Mouse (Mus musculus): ENCODE measurements around the gene Kpnb1.
"Not testable (repeated sequence)": the region's sequence is repeated elsewhere in the genome, so short reads cannot be mapped to it uniquely, and the experiment has no call there.

The Kpnb1 gene

DNA sequence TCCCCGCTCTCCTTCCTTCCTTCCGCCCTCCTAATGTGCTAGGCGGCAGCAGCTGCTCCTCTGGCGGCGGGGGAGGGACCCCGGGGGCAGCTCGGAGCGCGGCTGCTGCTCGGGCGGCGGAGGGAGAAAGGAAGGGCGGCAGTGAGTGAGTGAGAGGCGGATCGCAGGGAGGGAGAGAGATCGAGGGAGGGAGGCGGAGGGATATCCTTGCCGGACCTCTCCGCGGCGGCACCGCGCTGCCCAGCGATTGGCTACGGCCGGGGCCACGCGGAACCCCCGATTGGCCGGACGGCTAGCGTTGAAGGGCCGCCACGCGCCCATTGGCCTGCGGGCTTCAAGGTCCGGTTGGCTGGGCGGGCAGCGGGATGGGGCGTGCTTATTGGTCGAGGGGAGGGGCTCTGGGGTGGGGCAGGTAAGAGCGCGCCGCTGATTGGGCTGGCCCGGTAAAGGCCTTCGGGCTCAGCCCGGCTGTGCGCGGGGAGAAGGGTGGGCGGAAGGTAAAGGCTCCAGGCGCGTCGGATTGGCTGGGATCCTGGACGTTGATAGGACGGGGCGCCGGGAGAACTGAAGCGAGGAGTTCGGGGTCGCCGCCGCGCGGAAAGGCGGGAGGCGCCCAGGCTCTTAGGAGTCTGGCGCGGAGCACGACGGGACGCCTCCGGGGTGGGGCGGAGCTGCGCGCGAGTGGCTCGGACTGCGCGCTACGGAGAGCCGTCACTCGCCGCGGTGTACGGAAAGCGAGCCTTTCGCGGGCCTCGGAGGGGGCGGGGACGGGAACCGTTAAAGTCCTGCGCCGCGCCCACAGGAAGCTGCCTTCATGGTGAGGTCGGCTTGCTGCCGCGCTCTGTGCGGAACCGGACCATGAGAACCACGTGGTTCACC, at the start of gene Kpnb1:
TSS of gene Kpnb1 (minus strand) at position 118 of the 879 bp plus-strand sequence.
- peak; percentile 96 to 97 for DNase-seq

DNA sequence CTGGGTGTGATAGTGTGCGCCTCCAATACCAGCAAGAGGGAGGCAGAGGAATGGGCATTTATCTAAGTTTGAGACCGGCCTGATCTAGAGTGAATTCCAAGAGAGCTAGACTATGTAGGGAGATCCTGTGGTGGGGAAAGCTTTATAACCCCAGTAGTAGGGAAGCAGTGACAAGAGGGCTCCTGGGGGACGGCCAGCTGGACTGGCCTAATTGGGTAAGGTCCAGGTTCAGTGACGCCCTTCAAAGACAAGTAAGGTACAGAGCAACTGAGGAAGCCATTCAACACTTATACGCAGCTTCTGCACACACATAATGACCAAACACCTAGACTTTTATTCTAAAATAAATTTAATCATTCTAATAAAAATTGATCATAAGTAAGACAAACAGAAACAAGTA, 44.8 kb upstream of the Kpnb1 start:
- no peak for DNase-seq

DNA sequence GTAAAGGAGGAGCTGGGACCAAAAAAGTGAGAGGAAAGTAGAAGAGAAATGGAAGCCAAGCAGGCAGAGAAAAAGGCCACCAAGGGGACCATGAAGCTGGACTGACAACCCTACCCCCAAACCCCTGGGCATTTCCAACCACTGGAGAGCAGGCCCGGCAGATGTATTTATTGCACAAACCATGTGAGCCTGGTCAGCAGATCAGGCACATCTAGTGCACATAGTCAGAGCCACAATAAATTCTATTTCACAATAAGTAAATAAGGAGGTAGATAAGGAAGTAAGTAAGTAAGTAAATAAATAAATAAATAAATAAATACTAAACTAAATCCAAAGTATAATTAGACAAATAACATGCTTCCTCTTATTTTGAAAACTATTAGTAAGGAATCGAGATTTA, 41.7 kb upstream of the Kpnb1 start:
- DNase-seq: no peak

DNA sequence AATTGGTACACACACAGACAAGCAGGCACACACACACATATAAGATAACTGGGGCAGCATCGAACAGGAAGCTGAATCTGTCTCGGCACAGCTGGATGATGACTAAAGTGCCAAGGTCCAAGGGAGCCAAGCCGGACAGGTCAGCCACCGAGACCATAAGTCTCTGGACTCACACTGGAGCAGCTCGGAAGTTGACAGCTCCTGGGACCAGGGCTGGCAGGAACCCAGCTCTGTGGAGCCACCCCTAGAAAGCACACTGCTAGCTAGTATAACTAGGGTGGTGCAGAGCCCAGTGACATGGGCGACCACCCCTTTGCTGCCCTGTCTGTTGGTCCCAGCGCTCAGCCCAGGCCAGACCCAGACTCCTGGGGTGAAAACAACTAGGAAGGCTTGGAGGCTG, 41.3 kb upstream of the Kpnb1 start:
- DNase-seq: no peak

DNA sequence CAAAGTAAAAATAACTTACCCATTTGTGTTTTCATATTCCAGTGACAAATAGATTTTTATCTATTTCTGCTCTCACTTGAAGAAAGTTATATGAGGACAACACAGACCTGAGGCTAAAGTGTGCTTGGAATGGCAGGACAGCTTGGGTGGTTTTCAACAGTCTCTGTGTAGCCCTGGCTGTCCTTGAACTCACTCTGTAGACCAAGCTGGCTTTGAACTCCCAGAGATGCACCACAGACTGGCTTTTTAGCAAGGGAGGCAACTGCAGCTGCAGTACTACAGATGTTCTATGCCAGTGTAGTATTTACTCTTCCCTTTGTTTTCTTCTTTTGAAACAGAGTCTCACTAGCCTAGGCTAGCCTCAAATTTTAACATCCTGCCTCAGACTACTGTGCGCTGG, 38.5 kb upstream of the Kpnb1 start:
- DNase-seq: no peak

DNA sequence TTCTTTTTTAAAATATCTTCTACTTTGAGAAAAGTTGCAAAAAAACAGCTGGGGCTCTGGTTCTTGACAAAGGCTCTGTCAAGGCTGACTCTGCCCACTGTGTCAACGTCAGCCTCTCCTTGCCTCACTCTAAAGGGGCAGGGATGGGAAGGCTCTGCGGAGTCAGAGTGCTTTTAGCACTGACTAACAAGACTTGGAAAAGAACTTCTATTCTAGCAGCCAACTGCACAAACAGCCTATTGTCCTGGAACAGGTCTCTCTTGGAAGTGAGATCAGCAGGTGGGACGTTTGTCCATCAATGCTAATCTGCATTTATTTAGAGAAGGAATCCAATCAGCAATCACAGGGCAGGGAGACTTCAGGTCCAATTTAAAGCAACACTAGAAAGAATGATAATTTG, 35.8 kb upstream of the Kpnb1 start:
- DNase-seq: no peak

DNA sequence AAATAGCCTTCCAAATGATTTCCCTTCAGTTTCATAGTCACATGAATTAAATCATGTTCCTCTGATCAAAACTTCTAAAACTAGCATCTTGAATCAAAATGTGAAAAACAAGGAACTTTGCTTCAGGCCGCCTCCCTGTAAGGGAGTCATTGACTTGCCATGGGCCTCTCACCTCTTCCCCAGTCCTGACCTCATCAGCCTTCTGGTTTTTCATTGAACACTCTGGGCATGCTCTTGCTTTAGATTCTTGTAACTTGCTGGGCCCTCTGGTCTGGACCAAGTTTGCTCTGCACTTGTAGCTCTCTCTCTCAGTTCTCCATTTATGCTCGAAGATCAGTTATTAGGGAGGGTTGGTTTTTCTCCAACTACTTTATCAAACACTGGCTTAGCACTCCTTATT, 33.9 kb upstream of the Kpnb1 start:
- DNase-seq: no peak

DNA sequence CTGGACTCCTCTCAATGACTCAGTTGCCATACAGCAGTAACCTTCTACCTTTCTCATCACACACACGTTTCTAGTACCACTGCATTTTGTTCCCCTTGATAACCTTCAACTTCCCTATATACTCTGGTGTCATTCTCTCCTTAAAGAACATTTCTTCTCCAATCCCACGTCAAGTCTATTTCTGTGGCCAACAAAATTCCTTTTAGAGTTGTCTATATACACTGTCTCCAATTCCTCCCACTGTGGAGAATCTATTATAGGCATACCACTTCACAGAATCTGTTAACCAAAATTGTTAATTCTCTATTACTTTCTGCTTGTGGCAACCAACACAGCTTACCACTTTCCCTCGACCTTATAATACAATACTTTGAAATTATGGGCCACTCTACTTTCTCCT, 32.5 kb upstream of the Kpnb1 start:
- DNase-seq: no peak

DNA sequence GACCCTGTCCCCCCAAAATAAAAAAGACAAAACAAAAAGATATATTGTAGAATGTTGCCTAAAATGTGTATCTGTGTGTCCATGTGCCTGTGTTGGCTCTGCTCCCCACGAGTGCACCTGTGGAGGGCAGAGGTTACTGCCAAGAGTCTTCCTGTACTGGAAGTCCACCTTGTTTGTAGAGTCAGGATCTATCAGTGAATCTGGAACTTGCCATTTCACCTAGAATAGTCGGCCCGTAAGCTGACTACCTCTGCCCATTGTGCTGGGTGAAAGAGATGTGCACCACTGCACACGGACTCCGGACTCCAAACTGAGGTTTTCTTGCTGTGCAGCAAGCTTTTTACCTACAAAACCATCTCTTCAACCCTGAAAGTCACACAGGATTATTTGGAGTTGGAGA, 26.7 kb upstream of the Kpnb1 start:
- no peak for DNase-seq

DNA sequence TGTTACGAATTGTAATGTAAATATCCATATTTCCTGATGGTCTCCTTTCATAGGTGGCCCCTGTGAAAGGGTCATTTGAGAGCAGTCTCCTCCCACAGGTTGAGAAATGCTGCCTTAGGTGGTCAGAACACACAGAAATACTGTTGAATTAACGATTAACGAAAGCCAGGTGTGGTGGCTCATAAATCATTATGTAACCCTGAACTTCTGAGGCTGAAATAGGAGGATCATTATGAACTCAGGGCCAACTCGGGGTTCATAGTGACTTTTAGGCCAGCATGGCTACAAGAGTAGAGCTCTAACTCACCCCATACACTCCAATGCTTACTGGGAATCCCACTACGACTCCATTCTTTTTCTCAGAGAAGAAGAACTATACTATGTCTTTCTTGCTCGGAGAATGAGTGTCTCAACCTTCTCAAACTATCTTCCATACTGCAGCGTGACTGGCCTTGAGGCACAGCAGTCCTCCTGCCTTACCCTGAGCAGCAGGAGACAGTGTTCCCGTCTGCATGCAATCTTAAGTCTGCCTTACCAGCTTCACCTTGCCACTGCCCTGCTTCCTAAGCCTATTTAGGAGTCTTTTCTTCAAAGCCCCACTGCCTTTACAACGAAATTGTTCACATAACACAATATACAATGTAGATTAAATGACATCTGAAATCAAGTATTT, 23.2 kb upstream of the Kpnb1 start:
- DNase-seq: no peak

DNA sequence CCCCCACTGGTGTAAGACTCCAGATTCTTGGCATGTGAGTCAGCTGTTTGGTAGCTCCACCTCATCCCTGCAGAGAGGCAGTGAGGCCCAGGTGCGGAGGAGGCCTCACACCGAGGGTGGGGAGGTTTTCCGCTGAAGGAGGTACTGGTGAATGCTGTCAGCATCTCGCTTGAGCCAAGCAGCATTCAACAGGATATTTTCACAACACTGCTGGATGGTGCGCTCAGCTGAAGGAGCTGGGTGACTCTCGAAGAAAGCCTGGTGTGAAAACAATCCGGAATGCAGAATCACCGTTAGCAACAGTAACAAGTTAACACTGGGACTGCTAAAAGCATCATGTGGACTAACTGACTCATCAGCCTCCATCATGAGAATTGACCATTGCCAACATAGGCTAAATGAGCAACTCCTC, 19.3 kb upstream of the Kpnb1 start:
- no peak for DNase-seq

DNA sequence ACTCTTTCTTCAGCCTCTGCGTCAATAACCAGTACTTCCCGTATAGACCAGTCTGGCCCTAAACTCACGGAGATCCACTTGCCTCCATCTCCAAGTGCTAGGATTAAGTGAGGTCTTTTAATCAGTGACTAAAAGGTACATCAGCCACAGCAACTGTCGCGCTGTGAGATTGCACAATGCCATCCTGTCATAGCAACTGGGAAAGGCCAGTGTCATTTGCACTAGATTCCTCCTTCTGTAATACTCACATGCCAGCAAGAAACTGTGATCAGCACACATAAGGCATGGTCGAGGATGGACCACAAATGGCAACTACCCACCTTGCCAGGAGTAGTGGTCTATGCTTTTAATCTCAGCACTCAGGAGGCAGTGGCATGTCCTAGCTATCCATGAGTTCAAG, 11.8 kb upstream of the Kpnb1 start:
- DNase-seq: no peak

DNA sequence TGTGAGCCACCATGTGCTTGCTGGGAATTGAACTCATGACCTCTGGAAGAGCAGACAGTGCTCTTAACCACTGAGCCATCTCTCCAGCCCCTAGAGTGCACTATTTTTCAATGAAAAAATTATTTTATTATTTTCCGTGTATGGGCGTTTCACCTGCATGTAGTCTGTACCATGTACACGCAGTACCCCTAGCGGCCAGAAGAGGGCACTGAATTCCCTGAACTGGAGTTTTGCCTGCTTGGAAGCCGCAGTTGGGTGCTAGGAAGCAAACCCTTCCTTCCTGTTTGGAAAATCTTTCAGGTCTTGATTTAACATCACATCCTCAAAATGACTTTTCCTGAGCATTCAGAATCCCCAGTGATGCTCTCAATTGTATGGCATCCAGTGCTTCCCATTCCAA, 10.9 kb upstream of the Kpnb1 start:
- peak; percentile 73 to 77 for DNase-seq

DNA sequence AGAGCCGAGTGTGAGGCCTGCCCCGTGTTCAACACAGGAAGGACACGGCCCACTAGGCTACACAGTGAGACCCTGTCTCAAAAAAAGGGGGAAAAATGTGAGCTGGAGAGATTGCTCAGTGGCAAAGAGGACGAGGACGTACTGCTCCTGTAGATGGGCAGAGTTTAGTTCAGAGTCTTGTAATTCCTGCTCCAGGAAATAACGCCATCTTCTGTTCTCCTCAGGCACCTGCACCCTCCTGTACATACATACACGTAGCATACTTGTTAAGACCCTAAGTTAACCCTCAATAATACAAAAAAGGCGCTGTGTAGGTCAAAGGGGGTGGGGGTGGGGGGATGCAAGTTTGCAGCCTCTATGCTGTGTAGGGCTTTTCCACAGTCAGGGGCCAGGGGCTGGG, 9.3 kb upstream of the Kpnb1 start:
- no peak for DNase-seq

DNA sequence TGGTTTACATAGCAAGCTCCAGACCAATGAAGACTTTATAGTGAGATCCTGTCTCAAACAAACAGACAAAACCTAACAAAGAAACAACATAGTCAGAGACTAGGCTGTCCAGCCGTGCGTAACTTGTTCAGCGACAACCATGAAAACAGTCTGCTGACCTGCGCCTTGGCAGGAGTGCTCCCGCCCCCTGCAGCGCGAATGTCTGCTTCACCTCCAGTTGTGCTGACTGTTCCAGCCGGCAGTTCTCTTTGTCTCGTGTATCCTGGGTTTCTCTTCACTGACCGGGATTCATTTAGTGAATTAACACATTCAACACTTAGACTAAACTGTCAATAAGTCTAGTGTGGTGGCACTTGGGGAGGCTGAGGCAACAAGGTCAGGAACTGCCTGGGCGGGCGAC, 8.9 kb upstream of the Kpnb1 start:
- no peak for DNase-seq

DNA sequence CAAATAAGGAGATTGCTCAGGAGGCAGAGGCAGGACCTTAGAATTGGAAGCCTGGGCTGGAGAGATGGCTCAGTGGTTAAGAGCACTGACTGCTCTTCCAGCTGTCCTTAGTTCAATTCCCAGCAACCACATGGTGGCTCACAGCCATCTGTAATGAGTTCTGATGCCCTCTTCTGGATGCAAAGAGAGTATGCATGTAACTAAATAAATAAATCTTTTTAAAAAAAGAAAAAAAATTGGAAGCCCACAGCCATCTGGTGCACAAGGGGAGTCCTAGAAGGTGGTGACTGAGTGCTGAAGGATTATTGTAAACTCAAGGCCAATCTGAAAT, 4.9 kb upstream of the Kpnb1 start:
- DNase-seq: no peak

DNA sequence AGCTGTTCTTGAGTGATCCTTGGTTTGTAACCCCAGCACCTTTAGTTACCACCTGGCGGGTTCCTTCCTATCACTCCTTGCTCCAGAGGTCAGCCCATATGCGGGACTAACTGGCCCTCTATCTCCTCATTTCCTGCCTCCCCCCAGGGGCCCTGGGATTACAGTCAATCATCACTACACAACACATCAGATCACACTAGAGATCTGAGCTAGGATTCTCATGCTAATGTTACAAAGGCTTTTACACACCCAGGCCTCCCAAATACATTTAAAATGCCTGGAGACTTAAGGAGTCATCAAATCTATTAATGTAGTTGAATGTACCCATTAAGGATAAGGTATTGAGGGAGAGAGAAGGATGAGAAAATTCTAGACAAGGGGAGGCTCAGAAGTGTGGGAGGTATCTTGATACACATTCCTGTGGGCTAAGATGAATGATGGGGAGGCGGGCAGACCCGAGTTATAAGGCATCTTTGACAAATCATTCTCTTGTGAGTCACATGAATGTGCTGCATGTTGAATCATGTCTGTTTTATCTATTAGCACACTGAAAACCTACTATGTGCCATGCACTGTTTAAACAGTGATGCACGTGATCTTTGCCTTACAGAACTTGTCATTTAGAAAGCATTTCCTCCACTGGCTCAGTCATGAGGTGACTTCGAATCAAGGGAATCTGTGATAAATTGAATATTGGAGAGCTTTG, 4.4 kb upstream of the Kpnb1 start:
- DNase-seq: no peak

DNA sequence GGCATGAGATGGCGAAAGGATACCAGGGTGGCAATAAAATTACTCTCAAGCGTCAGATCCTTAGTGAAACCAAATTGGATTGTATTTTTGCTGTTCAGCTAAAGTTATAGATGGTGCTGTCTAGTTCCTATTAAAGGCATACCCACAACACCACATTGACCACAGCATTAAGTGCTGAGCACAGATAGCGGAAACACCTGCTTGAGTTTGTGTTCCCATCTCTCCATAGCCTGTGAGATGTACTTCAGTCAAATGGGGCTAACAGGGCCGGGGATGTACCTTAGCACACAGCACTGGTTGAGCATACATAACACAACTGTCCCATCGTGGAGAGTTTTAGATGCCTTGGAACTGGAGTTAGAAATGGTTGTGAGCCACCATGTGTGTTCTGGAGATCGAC, 3.3 kb upstream of the Kpnb1 start:
- DNase-seq: peak; percentile 14 to 17

DNA sequence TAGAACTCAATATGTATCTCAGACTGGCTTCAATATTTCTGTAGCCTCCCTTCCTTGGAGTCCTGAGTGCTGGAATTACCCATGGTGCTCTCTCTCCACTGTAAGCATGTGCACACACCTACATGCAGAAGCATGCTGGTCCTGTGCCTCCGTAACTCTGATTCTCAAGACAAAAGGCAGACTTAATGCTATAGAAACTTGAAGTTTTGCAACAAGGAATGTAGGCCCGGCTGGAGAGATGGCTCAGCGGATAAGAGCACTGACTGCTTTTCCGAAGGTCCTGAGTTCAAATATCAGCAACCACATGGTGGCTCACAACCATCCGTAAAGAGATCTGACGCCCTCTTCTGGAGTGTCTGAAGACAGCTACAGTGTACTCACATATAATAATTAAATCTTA, 2.0 kb upstream of the Kpnb1 start:
- not testable (repeated sequence) for DNase-seq

DNA sequence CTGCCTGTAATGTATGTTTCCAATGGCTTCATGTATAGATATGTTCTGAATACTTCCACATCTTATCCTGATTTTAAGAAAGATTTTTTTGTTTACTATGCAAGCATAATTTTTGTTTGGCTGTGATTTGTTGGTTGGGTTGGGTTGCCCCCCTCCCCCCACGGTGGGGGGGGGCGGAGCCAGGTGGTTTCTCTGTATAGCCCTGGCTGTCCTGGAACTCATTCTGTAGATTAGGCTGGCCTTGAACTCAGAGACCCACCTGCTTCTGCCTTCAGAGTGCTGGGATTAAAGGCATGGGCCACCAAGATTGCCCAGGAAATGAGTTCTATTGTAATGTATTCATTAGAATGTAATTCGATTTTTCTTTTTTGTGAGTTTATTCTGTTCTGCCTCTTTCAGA, 1.6 kb upstream of the Kpnb1 start:
- DNase-seq: peak in 1 of 2 experiments; percentile 11

DNA sequence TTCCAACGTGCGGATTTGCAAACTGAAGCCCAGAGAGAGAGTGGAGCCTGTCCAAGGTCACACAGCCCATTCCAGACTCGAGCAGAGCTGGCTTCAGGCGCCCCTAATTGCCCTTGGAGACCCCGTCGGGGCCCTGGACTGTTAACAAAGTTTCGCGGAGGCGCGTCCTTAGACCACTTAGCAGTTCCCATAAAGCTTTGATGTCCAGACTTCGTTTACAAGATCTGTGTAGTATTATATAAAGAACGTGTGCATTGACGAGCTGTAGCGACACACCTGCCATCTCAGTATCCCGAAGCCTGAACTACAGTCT, 918 bp upstream of the Kpnb1 start:
- DNase-seq: no peak

DNA sequence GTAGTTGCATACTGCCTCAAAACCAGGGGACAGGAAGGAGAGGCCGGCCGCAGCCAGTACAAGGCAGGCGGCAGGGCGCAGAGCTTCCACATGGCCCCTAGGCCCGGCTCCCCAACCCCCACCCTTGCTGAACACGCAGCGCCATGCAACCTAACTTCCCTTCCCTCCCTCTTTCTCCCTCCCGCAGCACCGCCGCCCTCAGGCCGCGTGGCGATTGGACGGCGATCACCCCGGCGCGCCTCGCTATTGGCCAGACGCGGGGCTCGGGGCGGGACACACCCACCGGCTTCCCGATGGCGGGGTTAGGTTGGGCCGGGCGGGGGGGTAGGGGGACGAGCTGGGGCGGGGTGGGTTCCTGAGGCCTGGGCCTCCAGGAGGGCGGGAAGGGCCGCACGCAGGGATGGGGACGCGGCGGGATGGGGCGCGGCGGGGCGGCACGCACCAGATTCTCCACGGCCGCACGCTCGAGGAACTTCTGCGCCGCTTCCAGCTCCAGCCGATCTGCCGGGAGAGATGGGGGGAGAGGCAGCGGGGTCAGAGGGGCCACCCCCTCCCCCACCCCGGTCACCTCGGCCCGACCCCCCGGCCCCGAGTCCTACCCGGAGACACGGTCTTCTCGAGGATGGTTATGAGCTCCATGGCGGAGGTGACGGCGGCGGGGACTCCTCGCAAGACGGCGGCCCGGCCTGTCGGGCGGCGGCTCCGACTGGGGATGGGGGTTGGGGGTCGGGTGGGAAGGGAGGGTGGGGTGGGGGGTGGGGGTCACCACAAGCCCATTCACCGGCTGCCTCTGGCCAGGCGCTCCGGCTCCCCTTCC, 526 bp downstream of the Kpnb1 start:
- DNase-seq: peak; percentile 92 to 93
